Mouse (Mus musculus) thymus, postnatal 36 days (tissue): ENCODE data around the gene Napsa.

Source experiments
- DNase-seq, 2 experiments: peaks; one replicate each; pipeline ENCODE4 v3.0.0; 2022; ENCODE audit warnings: mixed read lengths in 2 of 2

The Napsa gene

DNA sequence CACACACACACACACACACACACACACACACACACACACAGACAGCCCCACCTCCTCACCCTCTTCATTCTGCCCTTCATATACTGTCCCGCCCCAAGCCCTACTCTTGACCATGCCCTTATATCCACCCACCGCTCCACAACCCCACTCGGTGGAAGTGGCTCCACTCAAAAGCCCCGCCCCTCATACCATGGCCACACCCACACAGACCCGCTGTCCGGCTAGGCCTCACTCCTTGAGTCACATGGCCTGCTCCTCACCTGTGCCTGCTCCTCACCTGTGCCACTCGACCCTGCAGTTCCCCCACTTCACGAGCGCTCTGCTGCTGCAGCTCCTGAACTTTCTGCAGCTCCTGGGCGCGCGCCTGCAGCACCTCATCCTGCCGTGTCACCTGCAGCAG, 58.3 kb downstream of the Napsa start:
- DNase-seq: no peak

DNA sequence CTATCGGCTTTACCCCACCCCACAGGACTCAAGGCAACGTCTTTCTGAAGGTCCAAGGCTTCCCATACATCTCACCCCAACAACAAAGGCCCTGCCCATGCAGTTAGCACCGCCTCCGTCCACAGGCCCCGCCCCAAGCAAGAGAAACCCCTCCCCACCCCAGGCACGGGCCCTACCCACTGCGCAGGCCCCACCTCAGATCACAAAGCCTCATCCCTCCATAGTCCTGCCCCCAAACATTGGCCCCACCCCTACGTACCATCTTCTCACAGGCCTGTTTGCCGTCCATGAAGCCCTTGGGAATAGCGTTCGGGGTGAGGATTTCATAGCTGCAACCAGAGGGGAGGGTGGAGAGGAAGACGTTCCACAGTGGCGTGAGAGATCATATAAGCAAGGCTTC, 60.5 kb downstream of the Napsa start:
- DNase-seq: no peak

DNA sequence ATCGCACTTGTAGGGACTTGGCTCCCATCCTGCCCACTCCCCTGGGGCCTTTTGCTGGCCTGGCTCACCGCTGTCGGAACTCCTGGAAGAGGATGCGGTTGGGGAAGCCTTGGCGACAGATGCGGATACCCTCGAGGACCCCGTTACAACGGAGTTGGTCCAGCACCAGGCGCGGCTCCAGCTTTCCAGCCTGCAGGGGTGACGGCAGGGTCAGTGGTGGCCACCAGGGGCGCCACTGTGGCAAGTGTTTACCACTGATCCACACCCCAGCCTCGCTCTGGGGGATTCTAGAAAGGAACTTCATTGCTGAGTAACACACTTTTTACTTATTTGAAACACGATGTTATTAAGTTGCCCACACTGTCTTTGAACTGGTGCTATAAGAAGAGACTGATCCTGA, 61.2 kb downstream of the Napsa start:
- DNase-seq: no peak
